Mouse (Mus musculus) spleen, adult 2 months (tissue): ENCODE data around the gene Baz1b. TPM values are rescaled to one million over a fixed set of nuclear protein-coding genes. Genes with fewer than 3 reads are reported as not detected.
A peak's percentile ranks its signal among the peaks of the same experiment; 100 is the strongest.

ENCODE experiments used
- DNase-seq, 2 experiments: peaks; one replicate each; pipeline versions ENCODE4 v3.0.0 to v3.0.0-alpha.2; 2012 to 2021; ENCODE audit warnings: low spot score in 2 of 2, low read depth in 1 of 2
- H3K27ac ChIP-seq: fragments of 200-500 bp; 2 replicates; pipeline ENCODE4 v1.5.1; 2012; ENCODE audit warnings: low read length, inconsistent platforms; ENCODE audit not compliant: insufficient read depth
- H3K27me3 ChIP-seq: fragments of 200-500 bp; 2 replicates; pipeline ENCODE4 v1.6.1; 2012; ENCODE audit warnings: mild to moderate bottlenecking, moderate library complexity, low read length, inconsistent platforms; ENCODE audit not compliant: control insufficient read depth, insufficient read depth
- H3K36me3 ChIP-seq: fragments of 200-500 bp; 2 replicates; pipeline ENCODE4 v1.6.1; 2012; ENCODE audit warnings: mild to moderate bottlenecking, low read length, inconsistent platforms; ENCODE audit not compliant: control insufficient read depth, insufficient read depth
- H3K4me1 ChIP-seq: fragments of 200-500 bp; 2 replicates; pipeline ENCODE4 v1.6.1; 2011; ENCODE audit warnings: inconsistent platforms; ENCODE audit not compliant: control insufficient read depth, insufficient read depth, insufficient read length
- H3K4me3 ChIP-seq: fragments of 200-500 bp; 2 replicates; pipeline ENCODE4 v1.5.1; 2011; ENCODE audit warnings: mild to moderate bottlenecking, inconsistent platforms; ENCODE audit not compliant: insufficient read depth, insufficient read length; ENCODE audit errors: extremely low read depth
- CTCF ChIP-seq: fragments of 200-500 bp; IDR thresholded peaks from 2 replicates; pipeline ENCODE4 v1.5.1; 2011; ENCODE audit warnings: mild to moderate bottlenecking, inconsistent platforms; ENCODE audit not compliant: insufficient read depth, insufficient read length, insufficient replicate concordance; ENCODE audit errors: extremely low read depth
- POLR2A ChIP-seq: fragments of 200-500 bp; IDR thresholded peaks from 2 replicates; pipeline ENCODE4 v1.6.1; 2011; ENCODE audit warnings: low read depth, low read length, inconsistent platforms
- WGBS: fragments of 180-500 bp; shearing (Covaris S2); methylation state at CpG from one replicate; pipeline ENCODE4 v1.1.7; 2018; 5-methylcytosine and 5-hydroxymethylcytosine counted together
- polyA plus RNA-seq: library from polyadenylated mRNA; depleted of rRNA; stranded (reverse); fragments of >200 nt; gene quantifications from 2 replicates; pipeline ENCODE4 v1.2.3, GENCODE M21; 2012

The Baz1b gene
- polyA plus RNA-seq, 1 experiment: 22.6 TPM

GRCm38 (mm10) chr5:135185596-135185995 lies 1.5 kb upstream of the Baz1b start:
- Histone ChIP-seq H3K27me3 (no peaks in the 10 kb centered on the region), H3K36me3 (peaks cover 12% of the 10 kb centered on the region), H3K4me1 (peaks cover 9% of the 10 kb centered on the region), H3K27ac (no peak overlapping the region), H3K4me3 (no peak overlapping the region)
- WGBS: 53% methylated on average over 3 of the region's 3 CpGs
- TF ChIP-seq CTCF (no peak), POLR2A (no peak)
- no peak for DNase-seq

- no peak for DNase-seq
- 15% methylated on average over 10 of the region's 10 CpGs for WGBS
- TF ChIP-seq POLR2A (no peak), CTCF (no peak)
- Histone ChIP-seq H3K27ac (peak overlapping the region; percentile 98), H3K4me1 (peaks cover 9% of the 10 kb centered on the region), H3K36me3 (peaks cover 6% of the 10 kb centered on the region), H3K27me3 (no peaks in the 10 kb centered on the region), H3K4me3 (peak overlapping the region; percentile 80; the same call in 1 of the 2 replicates)
Measured at GRCm38 (mm10) chr5:135186231-135186620, 838 bp upstream of the Baz1b start.

- H3K27me3 ChIP-seq: no peaks in the 10 kb centered on the region
- under 1% methylated on average over 92 of the region's 102 CpGs for WGBS
- H3K36me3 ChIP-seq: no peaks in the 10 kb centered on the region
- H3K4me1 ChIP-seq: peaks cover 9% of the 10 kb centered on the region
- TF ChIP-seq CTCF (no peak), POLR2A (no peak)
- peak overlapping the region; percentile 95 for H3K4me3 ChIP-seq
- DNase-seq: peak in 1 of 2 experiments; percentile 23
- H3K27ac ChIP-seq: peak overlapping the region; percentile 96
Measured at GRCm38 (mm10) chr5:135187349-135188213, 517 bp downstream of the Baz1b start.

GRCm38 (mm10) chr5:135188214-135188554 lies 1.1 kb downstream of the Baz1b start:
- H3K27ac ChIP-seq: peak overlapping the region; percentile 96
- H3K27me3 ChIP-seq: no peaks in the 10 kb centered on the region
- H3K4me3 ChIP-seq: peak overlapping the region; percentile 95
- no peak for TF ChIP-seq CTCF
- no peak for TF ChIP-seq POLR2A
- H3K4me1 ChIP-seq: peaks cover 9% of the 10 kb centered on the region
- H3K36me3 ChIP-seq: 0 out of 2 replicates have a peak, but pooled peaks cover 1% of the 10 kb centered on the region
- WGBS: 1% methylated on average over 8 of the region's 8 CpGs
- no peak for DNase-seq

DNA sequence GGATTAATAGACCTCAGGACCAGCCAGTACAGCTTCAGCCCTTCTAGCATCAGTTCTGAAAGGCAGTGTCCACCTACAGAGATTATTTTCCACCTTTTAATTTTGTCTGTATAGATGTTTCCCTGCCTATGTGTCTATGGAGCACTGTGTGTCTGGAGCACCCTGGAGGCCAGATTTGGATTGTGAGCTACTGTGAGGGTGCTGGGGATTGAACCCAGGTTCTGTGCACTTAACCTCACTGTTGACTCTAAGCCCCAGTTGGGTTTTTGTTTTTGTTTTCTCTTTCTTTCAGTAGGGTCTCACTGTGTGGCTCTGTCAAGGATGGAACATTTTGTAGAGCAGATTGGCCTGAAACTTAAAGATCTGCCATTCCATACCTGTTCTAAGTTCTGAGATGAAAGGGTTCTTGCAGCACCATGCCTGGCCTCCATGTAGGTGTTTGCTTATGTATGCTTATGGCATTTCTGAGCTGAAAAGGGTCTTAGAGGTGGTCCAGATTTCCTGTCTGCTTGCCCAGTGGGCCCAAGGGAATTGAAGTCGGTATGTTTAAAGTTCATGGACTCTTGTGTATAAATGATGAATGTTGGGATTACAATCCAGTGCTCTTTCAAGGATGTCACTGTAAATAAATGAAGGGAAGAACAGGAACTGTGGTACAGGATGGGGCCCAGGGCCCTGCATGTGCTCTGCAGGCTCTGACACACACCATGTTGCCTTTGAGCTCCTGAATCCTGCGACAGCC lies 2.4 kb downstream of the Baz1b start:
- no peak overlapping the region for H3K4me3 ChIP-seq
- no peak for DNase-seq
- 33% methylated on average over 2 of the region's 2 CpGs for WGBS
- TF ChIP-seq POLR2A (no peak), CTCF (no peak)
- no peaks in the 10 kb centered on the region for H3K27me3 ChIP-seq
- no peak overlapping the region for H3K27ac ChIP-seq
- peaks cover 9% of the 10 kb centered on the region for H3K4me1 ChIP-seq
- H3K36me3 ChIP-seq: 0 out of 2 replicates have a peak, but pooled peaks cover 1% of the 10 kb centered on the region

- WGBS: 43% methylated on average over 2 of the region's 2 CpGs
- H3K4me3 ChIP-seq: no peak overlapping the region
- H3K4me1 ChIP-seq: peaks cover 9% of the 10 kb centered on the region
- no peaks in the 10 kb centered on the region for H3K27me3 ChIP-seq
- TF ChIP-seq POLR2A: no peak
- peak; percentile 35; the same call in 1 of the 2 replicates for TF ChIP-seq CTCF
- H3K36me3 ChIP-seq: peaks cover 1% of the 10 kb centered on the region; the same call in 1 of the 2 replicates
- no peak overlapping the region for H3K27ac ChIP-seq
- DNase-seq: peak; percentile 64 to 66
Measured at GRCm38 (mm10) chr5:135191620-135192019, 4.6 kb downstream of the Baz1b start.
